Mouse (Mus musculus): ENCODE results near the gene Slc24a4.

Gene Slc24a4

GRCm38 (mm10) chr12:102285779-102286178 is 157.2 kb downstream of the Slc24a4 start:
- no peak for DNase-seq (ENCODE audit: low spot score)

- DNase-seq (ENCODE audit: low spot score): peak; percentile 61
Observed at GRCm38 (mm10) chr12:102286681-102287414, 158.3 kb downstream of the Slc24a4 start.

DNA sequence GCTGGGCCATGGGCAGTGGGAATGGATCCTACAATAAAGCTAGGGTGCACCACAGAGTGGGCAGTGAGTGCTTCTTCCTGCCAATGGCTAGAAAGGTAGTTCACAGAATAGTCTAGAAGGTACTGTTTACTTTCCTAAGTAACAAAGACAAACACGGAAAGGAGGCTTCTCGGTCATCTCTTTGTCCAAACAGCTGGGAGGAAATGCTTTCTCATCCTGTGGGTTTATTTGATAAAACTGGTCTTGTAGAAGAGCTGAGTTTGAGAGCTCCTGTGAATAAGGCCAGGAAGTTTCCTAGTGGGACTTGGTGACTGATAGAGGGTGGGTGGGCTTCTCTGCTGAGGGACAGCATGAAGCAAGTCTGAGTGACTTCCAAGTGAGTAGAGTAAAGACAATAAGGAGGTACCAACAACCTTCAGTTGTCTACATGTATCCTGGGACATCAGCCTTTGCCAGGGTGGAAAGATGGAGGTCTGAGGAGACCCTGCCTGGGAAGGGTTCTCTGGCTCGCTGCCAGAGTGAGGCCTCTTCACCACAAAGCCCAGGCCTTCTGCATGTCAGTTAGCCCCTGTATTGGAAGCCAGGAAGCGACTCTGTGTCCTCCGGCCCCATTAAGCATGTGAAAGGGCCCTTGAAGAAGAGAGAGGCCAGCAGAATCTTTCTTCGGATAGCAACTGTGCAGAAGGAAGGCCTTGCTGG is 159.5 kb downstream of the Slc24a4 start:
- DNase-seq (ENCODE audit: low spot score): no peak

- DNase-seq (ENCODE audit: low spot score): no peak
Observed at GRCm38 (mm10) chr12:102288846-102289245, 160.3 kb downstream of the Slc24a4 start.

GRCm38 (mm10) chr12:102289568-102289967 is 161.0 kb downstream of the Slc24a4 start:
- DNase-seq (ENCODE audit: low spot score): no peak

DNA sequence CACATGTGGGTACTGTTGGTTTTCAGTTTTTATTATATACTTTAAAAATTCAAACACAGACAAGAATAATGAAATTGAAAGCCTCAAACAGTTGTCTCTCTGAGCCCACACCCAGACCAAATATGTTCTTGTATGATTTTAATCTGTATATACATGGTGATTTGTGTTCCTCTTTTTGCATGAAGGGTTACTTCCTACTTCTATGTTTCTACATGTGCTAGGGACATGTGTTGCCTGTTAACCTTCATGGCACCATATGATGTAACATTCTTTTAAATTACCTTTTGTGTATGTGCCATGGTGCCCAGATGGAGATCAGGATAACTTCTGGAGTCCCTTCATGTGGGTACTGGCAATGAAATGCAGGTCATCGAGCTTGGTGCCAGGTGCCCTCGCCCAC is 162.1 kb downstream of the Slc24a4 start:
- DNase-seq (ENCODE audit: low spot score): no peak

GRCm38 (mm10) chr12:102291686-102292085 is 163.2 kb downstream of the Slc24a4 start:
- DNase-seq (ENCODE audit: low spot score): no peak

DNA sequence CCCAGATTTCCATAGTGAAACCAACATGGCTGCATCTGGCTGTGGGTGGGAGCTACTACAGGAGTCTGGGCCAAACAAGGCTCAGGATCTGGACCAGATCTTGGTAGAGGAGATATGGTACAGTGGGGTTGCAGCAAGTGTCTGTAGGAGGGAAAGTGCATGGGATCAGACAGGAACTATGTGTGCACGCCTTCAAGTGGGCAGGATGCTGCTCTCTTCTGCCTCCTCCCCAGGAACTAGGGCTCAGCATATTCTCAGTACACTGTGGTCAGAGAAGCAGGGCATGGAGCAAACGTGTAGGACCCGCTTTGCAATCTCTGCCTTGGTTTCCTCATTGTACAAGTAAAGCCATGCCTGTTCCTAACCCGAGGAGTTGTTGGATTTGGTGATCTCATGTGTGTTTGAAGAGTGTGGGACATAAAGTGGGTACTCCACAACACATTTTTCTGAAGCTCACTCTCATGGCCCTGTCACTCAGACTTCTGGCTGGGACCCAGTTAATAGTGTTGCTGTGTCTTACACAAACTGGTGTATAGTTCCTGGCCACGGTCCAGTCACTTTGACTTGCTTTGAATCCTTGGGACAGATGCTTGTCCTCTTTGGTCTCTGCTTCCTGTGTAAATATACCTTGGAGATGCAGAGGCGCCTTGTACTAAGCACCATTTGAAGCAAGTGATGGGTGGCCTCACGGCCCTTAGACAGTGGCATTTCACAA is 164.1 kb downstream of the Slc24a4 start:
- DNase-seq (ENCODE audit: low spot score): no peak

- DNase-seq (ENCODE audit: low spot score): no peak
Observed at GRCm38 (mm10) chr12:102294634-102295033, 166.1 kb downstream of the Slc24a4 start.

- DNase-seq (ENCODE audit: low spot score): no peak
Observed at GRCm38 (mm10) chr12:102295230-102295629, 166.7 kb downstream of the Slc24a4 start.

- no peak for DNase-seq (ENCODE audit: low spot score)
Observed at GRCm38 (mm10) chr12:102295662-102296061, 167.1 kb downstream of the Slc24a4 start.

DNA sequence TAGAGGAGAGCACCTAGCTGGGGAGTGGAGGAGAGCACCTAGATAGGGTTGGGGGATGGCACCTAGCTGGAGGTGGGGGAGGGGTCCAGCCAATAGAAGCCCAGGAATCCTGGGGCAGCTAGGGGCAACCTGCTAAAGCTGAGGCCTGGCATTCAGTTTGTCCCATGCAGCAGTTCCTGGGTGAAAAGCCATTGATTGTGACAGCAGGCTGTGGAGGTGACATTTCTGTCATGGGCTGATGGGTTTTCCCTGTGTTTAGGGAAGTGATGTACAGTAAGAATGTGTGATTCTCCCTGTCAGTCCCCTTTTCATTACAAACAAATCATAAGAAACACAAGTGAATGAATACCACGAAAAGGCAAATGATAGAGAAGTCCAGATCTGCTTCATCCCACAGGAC is 167.8 kb downstream of the Slc24a4 start:
- no peak for DNase-seq (ENCODE audit: low spot score)

- no peak for DNase-seq (ENCODE audit: low spot score)
Observed at GRCm38 (mm10) chr12:102296967-102297366, 168.4 kb downstream of the Slc24a4 start.

- no peak for DNase-seq (ENCODE audit: low spot score)
Observed at GRCm38 (mm10) chr12:102299209-102299608, 170.7 kb downstream of the Slc24a4 start.

- DNase-seq (ENCODE audit: low spot score): no peak
Observed at GRCm38 (mm10) chr12:102301585-102301984, 173.1 kb downstream of the Slc24a4 start.

GRCm38 (mm10) chr12:102302322-102302721 is 173.8 kb downstream of the Slc24a4 start:
- no peak for DNase-seq (ENCODE audit: low spot score)

- peak; percentile 39 for DNase-seq (ENCODE audit: low spot score)
Observed at GRCm38 (mm10) chr12:102302831-102303351, 174.4 kb downstream of the Slc24a4 start.

DNA sequence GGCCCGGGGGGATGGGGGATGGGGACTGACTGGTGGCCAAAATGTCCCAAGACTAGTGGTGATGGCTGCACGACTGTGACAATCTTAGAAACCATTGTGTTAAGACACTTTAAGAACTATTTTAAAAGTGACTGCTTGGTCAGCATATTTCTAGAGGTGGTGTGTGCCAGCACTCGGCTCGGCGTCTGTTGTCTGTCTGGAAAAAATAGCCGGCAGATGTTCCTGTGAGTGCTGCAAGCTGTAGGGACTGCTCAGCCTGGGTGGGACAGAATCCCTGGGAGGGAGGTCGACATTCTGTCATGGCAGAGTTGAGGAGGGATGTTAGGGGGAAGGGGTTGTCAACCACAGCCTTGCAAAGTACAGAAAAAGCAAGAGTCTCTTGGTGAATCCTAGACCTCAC is 175.3 kb downstream of the Slc24a4 start:
- DNase-seq (ENCODE audit: low spot score): no peak

DNA sequence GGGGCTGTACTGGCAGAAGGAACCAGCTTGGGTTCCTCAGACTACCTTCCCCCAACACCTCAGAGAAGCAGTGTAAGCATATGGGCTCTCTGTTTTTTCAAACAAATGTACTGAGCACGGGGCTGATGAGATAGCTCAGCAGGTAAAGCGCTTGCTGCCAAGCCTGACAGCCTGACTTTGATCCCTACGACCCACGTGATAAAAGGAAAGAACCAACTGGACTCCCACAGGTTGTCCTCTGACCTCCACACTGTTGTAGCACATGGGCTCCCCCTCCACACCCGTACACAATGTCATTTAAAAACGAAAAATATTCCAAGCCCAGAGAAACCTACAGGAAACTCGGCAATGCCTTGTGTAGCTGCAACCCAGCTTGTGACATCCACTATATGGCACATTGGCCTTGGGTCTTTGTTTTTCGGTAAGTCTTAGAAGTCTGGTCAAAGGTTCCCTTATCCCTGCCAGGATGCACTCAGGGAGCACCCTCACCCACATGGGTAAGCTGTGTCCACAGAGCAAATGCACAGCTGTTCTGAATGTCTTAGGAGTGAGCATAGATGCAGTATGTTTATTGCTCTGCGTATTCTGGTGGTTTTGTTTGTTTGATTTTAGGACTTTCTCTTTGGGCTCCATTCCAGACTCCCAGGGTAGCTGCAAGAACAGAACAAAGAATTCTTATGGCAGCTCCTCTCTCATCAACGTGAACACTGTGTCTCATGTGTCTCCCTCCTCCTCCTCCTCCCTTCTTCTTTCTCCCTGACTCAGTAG is 176.7 kb downstream of the Slc24a4 start:
- DNase-seq (ENCODE audit: low spot score): no peak

GRCm38 (mm10) chr12:102308001-102308456 is 179.5 kb downstream of the Slc24a4 start:
- DNase-seq (ENCODE audit: low spot score): peak; percentile 41

- no peak for DNase-seq (ENCODE audit: low spot score)
Observed at GRCm38 (mm10) chr12:102308457-102309011, 180.0 kb downstream of the Slc24a4 start.

Data from ovary, postnatal 14 days (tissue).